Mouse (Mus musculus) lung, adult 2 months (tissue): ENCODE results near the gene Mllt3.

ENCODE experiments used
- CTCF ChIP-seq: fragments of 200-500 bp; IDR thresholded peaks from 2 replicates; pipeline ENCODE4 v1.5.1; 2011; ENCODE audit warnings: mild to moderate bottlenecking, low read length, control low read depth; ENCODE audit not compliant: insufficient read depth
- POLR2A ChIP-seq: fragments of 200-500 bp; IDR thresholded peaks from 2 replicates; pipeline ENCODE4 v1.6.1; 2011; ENCODE audit warnings: low read depth, mild to moderate bottlenecking, control low read depth, low read length, borderline replicate concordance; ENCODE audit errors: extremely low read depth

DNA sequence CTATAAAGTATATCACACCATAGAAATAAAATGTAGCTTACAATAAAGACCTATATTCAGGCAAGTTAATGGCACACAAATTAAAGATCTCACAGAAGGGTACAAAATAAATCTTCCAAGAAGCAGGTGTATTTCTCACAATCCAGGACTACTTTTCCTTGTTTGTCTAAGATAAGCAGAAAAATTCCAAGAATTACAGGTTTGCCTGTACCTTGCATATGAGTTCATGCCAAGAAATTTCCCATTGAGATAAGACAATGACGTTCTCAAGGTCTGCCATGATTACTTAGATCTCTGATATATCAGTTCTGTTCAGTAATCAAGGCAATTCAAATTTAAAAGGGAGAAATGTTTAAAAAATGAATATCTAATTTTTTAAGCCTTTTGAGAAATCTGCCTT, 272.9 kb downstream of the Mllt3 start:
- TF ChIP-seq CTCF (no peak), POLR2A (no peak)
